Mouse (Mus musculus) heart, postnatal 25 days (tissue): Measurements from ENCODE around the gene Mfap1b. TPM values are rescaled to one million over a fixed set of nuclear protein-coding genes. Genes with fewer than 3 reads are reported as not detected.
"Not testable (repeated sequence)": the region's sequence is repeated elsewhere in the genome, so short reads cannot be mapped to it uniquely, and the experiment has no call there.

Experiments used
- DNase-seq: peaks from one replicate; pipeline ENCODE4 v3.0.0; 2022; ENCODE audit warnings: low spot score
- intact Hi-C: fragments of 180-260 bp; cut with DNase I; formaldehyde crosslinking; loops from one replicate; pipeline ENCODE4 v1.15.1; 2025
- total RNA-seq, 2 experiments: library from RNA; stranded (reverse); gene quantifications; 2 replicates each; pipeline ENCODE4 v1.2.3; 2021

Mfap1b gene
- total RNA-seq, 2 experiments from 2014 or later, result 29.1 to 30.2 TPM

- intact Hi-C loops, DNase-seq: not testable (repeated sequence)
Measured at GRCm38 (mm10) chr2:121475306-121475705, 1.4 kb upstream of the Mfap1b start.

GRCm38 (mm10) chr2:121474180-121474535, 291 bp upstream of the Mfap1b start:
- no peak for DNase-seq
- intact Hi-C loops, result loop anchor here (1.0 kb wide), 2 partner anchors 25 to 33 kb away; partner anchors contain the start of gene Serf2

- DNase-seq, intact Hi-C loops: not testable (repeated sequence)
Measured at GRCm38 (mm10) chr2:121472783-121473182, 1.1 kb downstream of the Mfap1b start.

GRCm38 (mm10) chr2:121468982-121469381, 4.9 kb downstream of the Mfap1b start:
- DNase-seq, intact Hi-C loops: not testable (repeated sequence)

GRCm38 (mm10) chr2:121460071-121460470, 13.8 kb downstream of the Mfap1b start:
- DNase-seq, result no peak
- intact Hi-C loops, result no loop called here

- DNase-seq, result peak; percentile 74
- intact Hi-C loops, result no loop called here
Measured at GRCm38 (mm10) chr2:121456692-121457642, 16.9 kb downstream of the Mfap1b start, which contains the start of gene Serinc4. TSS of gene Serinc4 (minus strand) at chr2:121456781.

GRCm38 (mm10) chr2:121455534-121455933, 18.3 kb downstream of the Mfap1b start:
- intact Hi-C loops, result no loop called here
- no peak for DNase-seq

GRCm38 (mm10) chr2:121453917-121454316, 19.9 kb downstream of the Mfap1b start:
- intact Hi-C loops, result no loop called here
- DNase-seq, result no peak

- no peak for DNase-seq
- intact Hi-C loops, result no loop called here
Measured at GRCm38 (mm10) chr2:121452990-121453389, 20.9 kb downstream of the Mfap1b start, which contains the start of gene Hypk. TSS of gene Hypk (plus strand) at chr2:121453290.

- intact Hi-C loops, result no loop called here
- DNase-seq, result no peak
Measured at GRCm38 (mm10) chr2:121452361-121452760, 21.5 kb downstream of the Mfap1b start.

GRCm38 (mm10) chr2:121450093-121450492, 23.8 kb downstream of the Mfap1b start:
- DNase-seq, result no peak
- intact Hi-C loops, result no loop called here

- intact Hi-C loops, result loop anchor here (1.0 to 10.0 kb wide), 3 partner anchors 25 to 925 kb away; partner anchors contain the start of genes Mfap1a, Mfap1b and Wdr76
- no peak for DNase-seq
Measured at GRCm38 (mm10) chr2:121449545-121450011, 24.3 kb downstream of the Mfap1b start.

- peak; percentile 100 for DNase-seq
- intact Hi-C loops, result loop anchor here (1.0 to 10.0 kb wide), 3 partner anchors 25 to 926 kb away; partner anchors contain the start of genes Mfap1a, Mfap1b and Wdr76
Measured at GRCm38 (mm10) chr2:121448739-121449535, 24.9 kb downstream of the Mfap1b start, which contains the start of gene Serf2. TSS of gene Serf2 (plus strand) at chr2:121449195.

- DNase-seq, result no peak
- intact Hi-C loops, result loop anchor here (2.0 to 10.0 kb wide), 2 partner anchors 59 to 927 kb away; partner anchors contain the start of genes Mfap1a and Wdr76
Measured at GRCm38 (mm10) chr2:121448136-121448535, 25.7 kb downstream of the Mfap1b start.

- intact Hi-C loops, result loop anchor here (10.0 kb wide), 1 partner anchor 928 kb away; no protein-coding TSS in a partner anchor
- no peak for DNase-seq
Measured at GRCm38 (mm10) chr2:121447006-121447405, 26.9 kb downstream of the Mfap1b start.

- no peak for DNase-seq
- intact Hi-C loops, result loop anchor here (10.0 kb wide), 1 partner anchor 928 kb away; no protein-coding TSS in a partner anchor
Measured at GRCm38 (mm10) chr2:121446506-121446905, 27.4 kb downstream of the Mfap1b start.

GRCm38 (mm10) chr2:121445117-121445516, 28.8 kb downstream of the Mfap1b start:
- intact Hi-C loops, result loop anchor here (10.0 kb wide), 1 partner anchor 930 kb away; no protein-coding TSS in a partner anchor
- no peak for DNase-seq

- intact Hi-C loops, result loop anchor here (10.0 kb wide), 1 partner anchor 931 kb away; no protein-coding TSS in a partner anchor
- DNase-seq, result no peak
Measured at GRCm38 (mm10) chr2:121444178-121444577, 29.7 kb downstream of the Mfap1b start, which contains the start of gene Ell3. TSS of gene Ell3 (minus strand) at chr2:121444278.

GRCm38 (mm10) chr2:121443068-121443349, 30.9 kb downstream of the Mfap1b start:
- no peak for DNase-seq
- intact Hi-C loops, result loop anchor here (10.0 kb wide), 1 partner anchor 932 kb away; no protein-coding TSS in a partner anchor
